Mouse (Mus musculus) liver, embryonic 13.5 days (tissue): ENCODE results near the gene Slc29a1. TPM values are rescaled to one million over a fixed set of nuclear protein-coding genes. Genes with fewer than 3 reads are reported as not detected.
A peak's percentile ranks its signal among the peaks of the same experiment; 100 is the strongest.

Experiments
- ATAC-seq: fragments of 200-750 bp; cut with Nextera tagmentation; 2 replicates; pipeline ENCODE4 v1.8.0; 2017; ENCODE audit warnings: low read depth, mild to moderate bottlenecking, moderate number of reproducible peaks, moderate library complexity
- DNase-seq: peaks from one replicate; pipeline ENCODE4 v3.0.0; 2022
- H3K27ac ChIP-seq: fragments of 300-500 bp; sonication (generic); 2 replicates; pipeline ENCODE4 v1.5.1; 2015; ENCODE audit warnings: moderate library complexity, mild to moderate bottlenecking, inconsistent platforms
- H3K27me3 ChIP-seq: fragments of 300-500 bp; sonication (generic); 2 replicates; pipeline ENCODE4 v1.6.1; 2015; ENCODE audit warnings: mild to moderate bottlenecking, inconsistent platforms
- H3K36me3 ChIP-seq: fragments of 300-500 bp; sonication (generic); 2 replicates; pipeline ENCODE4 v1.6.1; 2015; ENCODE audit warnings: mild to moderate bottlenecking, inconsistent platforms
- H3K4me1 ChIP-seq: fragments of 300-500 bp; sonication (generic); replicated peaks from 2 replicates; pipeline ENCODE4 v1.6.1; 2015; ENCODE audit warnings: inconsistent platforms
- H3K4me2 ChIP-seq: fragments of 300-500 bp; sonication (generic); 2 replicates; pipeline ENCODE4 v1.6.1; 2015; ENCODE audit warnings: inconsistent platforms, mild to moderate bottlenecking, moderate library complexity
- H3K4me3 ChIP-seq: fragments of 300-500 bp; sonication (generic); replicated peaks from 2 replicates; pipeline ENCODE4 v1.5.1; 2015; ENCODE audit warnings: mild to moderate bottlenecking, inconsistent platforms
- H3K9ac ChIP-seq: fragments of 300-500 bp; sonication (generic); 2 replicates; pipeline ENCODE4 v1.6.1; 2015; ENCODE audit warnings: mild to moderate bottlenecking, inconsistent platforms
- H3K9me3 ChIP-seq: fragments of 300-500 bp; sonication (generic); replicated peaks from 2 replicates; pipeline ENCODE4 v1.6.1; 2016; ENCODE audit warnings: inconsistent platforms
- WGBS: fragments of 180-500 bp; shearing (Covaris S2); methylation state at CpG from one replicate; pipeline ENCODE4 v1.1.7; 2015; ENCODE audit not compliant: insufficient replicate concordance; 5-methylcytosine and 5-hydroxymethylcytosine counted together
- polyA plus RNA-seq: library from polyadenylated mRNA; unstranded; fragments of >200 nt; fragmentation: Nextera tagmentation; extraction: Ambion mirVana; gene quantifications from 2 replicates; pipeline ENCODE4 v1.2.1, GENCODE M21; 2015

The Slc29a1 gene
- polyA plus RNA-seq, result 215 and 233 TPM in 2 replicates

GRCm38 (mm10) chr17:45599446-45600242 lies at the start of gene Slc29a1:
Gene Slc29a1, minus strand, starts transcription at chr17:45599606.
- H3K36me3 ChIP-seq, result no peaks in the 10 kb centered on the region
- peak within 1 kb of the TSS; percentile 23; the same call in 1 of the 2 replicates for H3K27ac ChIP-seq
- H3K4me2 ChIP-seq, result peak within 1 kb of the TSS; percentile 80
- peak within 1 kb of the TSS; percentile 53 for H3K4me3 ChIP-seq
- peak; percentile 21 for ATAC-seq
- H3K9ac ChIP-seq, result peak within 1 kb of the TSS; percentile 69
- H3K9me3 ChIP-seq, result no peaks in the 10 kb centered on the region
- peaks cover 70% of the 10 kb centered on the region for H3K4me1 ChIP-seq
- DNase-seq, result peak; percentile 62
- WGBS, result 19% methylated on average over 32 of the region's 32 CpGs
- 0 out of 2 replicates have a peak, but pooled peaks cover 7% of the 10 kb centered on the region for H3K27me3 ChIP-seq

GRCm38 (mm10) chr17:45644185-45644584 lies 44.8 kb upstream of the Slc29a1 start:
- DNase-seq (no peak), ATAC-seq (no peak)
- Histone ChIP-seq H3K4me2 (no peak overlapping the region), H3K27me3 (0 out of 2 replicates have a peak, but pooled peaks cover under 1% of the 10 kb centered on the region), H3K27ac (no peak overlapping the region), H3K4me1 (0 out of 2 replicates have a peak, but pooled peaks cover 4% of the 10 kb centered on the region), H3K36me3 (no peaks in the 10 kb centered on the region), H3K4me3 (no peak overlapping the region), H3K9me3 (no peaks in the 10 kb centered on the region), H3K9ac (no peak overlapping the region)
- 77% methylated on average over 4 of the region's 4 CpGs for WGBS

GRCm38 (mm10) chr17:45642701-45643100 lies 43.3 kb upstream of the Slc29a1 start:
- no peak overlapping the region for H3K9ac ChIP-seq
- WGBS, result 16% methylated on average over 12 of the region's 12 CpGs
- H3K4me1 ChIP-seq, result 0 out of 2 replicates have a peak, but pooled peaks cover 4% of the 10 kb centered on the region
- H3K27me3 ChIP-seq, result 0 out of 2 replicates have a peak, but pooled peaks cover 7% of the 10 kb centered on the region
- no peaks in the 10 kb centered on the region for H3K9me3 ChIP-seq
- H3K36me3 ChIP-seq, result no peaks in the 10 kb centered on the region
- peak; percentile 47 for DNase-seq
- no peak overlapping the region for H3K4me3 ChIP-seq
- H3K4me2 ChIP-seq, result no peak overlapping the region
- no peak for ATAC-seq
- H3K27ac ChIP-seq, result no peak overlapping the region

- H3K4me3 ChIP-seq, result no peak overlapping the region
- 70% methylated on average over 8 of the region's 8 CpGs for WGBS
- H3K4me2 ChIP-seq, result no peak overlapping the region
- ATAC-seq (no peak), DNase-seq (no peak)
- no peaks in the 10 kb centered on the region for H3K36me3 ChIP-seq
- H3K4me1 ChIP-seq, result 0 out of 2 replicates have a peak, but pooled peaks cover 4% of the 10 kb centered on the region
- H3K9ac ChIP-seq, result no peak overlapping the region
- H3K27me3 ChIP-seq, result 0 out of 2 replicates have a peak, but pooled peaks cover 7% of the 10 kb centered on the region
- H3K9me3 ChIP-seq, result no peaks in the 10 kb centered on the region
- H3K27ac ChIP-seq, result no peak overlapping the region
These were observed 42.6 kb upstream of the Slc29a1 start for GRCm38 (mm10) chr17:45641981-45642380.

GRCm38 (mm10) chr17:45638596-45639295 lies 39.3 kb upstream of the Slc29a1 start:
- ATAC-seq (no peak), DNase-seq (no peak)
- 59% methylated on average over 16 of the region's 16 CpGs for WGBS
- H3K27me3 ChIP-seq, result 0 out of 2 replicates have a peak, but pooled peaks cover 8% of the 10 kb centered on the region
- H3K27ac ChIP-seq, result no peak overlapping the region
- no peaks in the 10 kb centered on the region for H3K9me3 ChIP-seq
- 0 out of 2 replicates have a peak, but pooled peaks cover 4% of the 10 kb centered on the region for H3K4me1 ChIP-seq
- H3K36me3 ChIP-seq, result no peaks in the 10 kb centered on the region
- no peak overlapping the region for H3K4me2 ChIP-seq
- H3K4me3 ChIP-seq, result no peak overlapping the region
- H3K9ac ChIP-seq, result no peak overlapping the region

- no peaks in the 10 kb centered on the region for H3K9me3 ChIP-seq
- peaks cover 19% of the 10 kb centered on the region for H3K4me1 ChIP-seq
- no peak overlapping the region for H3K27ac ChIP-seq
- WGBS, result 62% methylated on average over 5 of the region's 5 CpGs
- peaks cover 23% of the 10 kb centered on the region for H3K27me3 ChIP-seq
- ATAC-seq (no peak), DNase-seq (no peak)
- H3K4me2 ChIP-seq, result no peak overlapping the region
- H3K9ac ChIP-seq, result no peak overlapping the region
- H3K4me3 ChIP-seq, result no peak overlapping the region
- H3K36me3 ChIP-seq, result no peaks in the 10 kb centered on the region
These were observed 34.6 kb upstream of the Slc29a1 start for GRCm38 (mm10) chr17:45634033-45634432.

- ATAC-seq (no peak), DNase-seq (no peak)
- WGBS, result 62% methylated on average over 6 of the region's 6 CpGs
- Histone ChIP-seq H3K36me3 (no peaks in the 10 kb centered on the region), H3K4me2 (no peak overlapping the region), H3K9me3 (no peaks in the 10 kb centered on the region), H3K9ac (no peak overlapping the region), H3K4me1 (peaks cover 25% of the 10 kb centered on the region), H3K4me3 (no peak overlapping the region), H3K27ac (no peak overlapping the region), H3K27me3 (peaks cover 28% of the 10 kb centered on the region)
These were observed 32.5 kb upstream of the Slc29a1 start for GRCm38 (mm10) chr17:45631940-45632339.

GRCm38 (mm10) chr17:45630992-45631391 lies 31.6 kb upstream of the Slc29a1 start:
- Histone ChIP-seq H3K27me3 (peaks cover 28% of the 10 kb centered on the region), H3K4me1 (peaks cover 30% of the 10 kb centered on the region), H3K36me3 (no peaks in the 10 kb centered on the region), H3K4me2 (no peak overlapping the region), H3K9ac (no peak overlapping the region), H3K27ac (no peak overlapping the region), H3K4me3 (no peak overlapping the region), H3K9me3 (no peaks in the 10 kb centered on the region)
- DNase-seq (no peak), ATAC-seq (no peak)
- 41% methylated on average over 3 of the region's 3 CpGs for WGBS

GRCm38 (mm10) chr17:45629861-45630694 lies 30.7 kb upstream of the Slc29a1 start:
- Histone ChIP-seq H3K9ac (peak overlapping the region; percentile 60), H3K27ac (no peak overlapping the region)

GRCm38 (mm10) chr17:45628885-45629855 lies 29.8 kb upstream of the Slc29a1 start:
- Histone ChIP-seq H3K9me3 (no peaks in the 10 kb centered on the region), H3K4me3 (no peak overlapping the region), H3K9ac (no peak overlapping the region), H3K27ac (no peak overlapping the region), H3K27me3 (peaks cover 28% of the 10 kb centered on the region), H3K36me3 (no peaks in the 10 kb centered on the region), H3K4me2 (peak overlapping the region; percentile 72), H3K4me1 (peaks cover 30% of the 10 kb centered on the region)
- no peak for ATAC-seq
- no peak for DNase-seq
- 29% methylated on average over 13 of the region's 13 CpGs for WGBS

More at GRCm38 (mm10) chr17:45629861-45630694, 30.7 kb upstream of the Slc29a1 start:
- H3K4me3 ChIP-seq, result peak overlapping the region; percentile 50
- no peaks in the 10 kb centered on the region for H3K36me3 ChIP-seq
- WGBS, result 3% methylated on average over 34 of the region's 34 CpGs
- peak overlapping the region; percentile 72 for H3K4me2 ChIP-seq
- peak; percentile 59 for DNase-seq
- no peaks in the 10 kb centered on the region for H3K9me3 ChIP-seq
- peaks cover 30% of the 10 kb centered on the region for H3K4me1 ChIP-seq
- H3K27me3 ChIP-seq, result peaks cover 28% of the 10 kb centered on the region
- peak; percentile 18; the same call in 1 of the 2 replicates for ATAC-seq
